Mouse (Mus musculus) left cerebral cortex, adult 9 months (tissue): ENCODE data around the gene Arap1.

Experiments used
- DNase-seq, 2 experiments: peaks; one replicate each; pipeline ENCODE4 v3.0.0; 2022; ENCODE audit warnings: low spot score in 2 of 2

The Arap1 gene

DNA sequence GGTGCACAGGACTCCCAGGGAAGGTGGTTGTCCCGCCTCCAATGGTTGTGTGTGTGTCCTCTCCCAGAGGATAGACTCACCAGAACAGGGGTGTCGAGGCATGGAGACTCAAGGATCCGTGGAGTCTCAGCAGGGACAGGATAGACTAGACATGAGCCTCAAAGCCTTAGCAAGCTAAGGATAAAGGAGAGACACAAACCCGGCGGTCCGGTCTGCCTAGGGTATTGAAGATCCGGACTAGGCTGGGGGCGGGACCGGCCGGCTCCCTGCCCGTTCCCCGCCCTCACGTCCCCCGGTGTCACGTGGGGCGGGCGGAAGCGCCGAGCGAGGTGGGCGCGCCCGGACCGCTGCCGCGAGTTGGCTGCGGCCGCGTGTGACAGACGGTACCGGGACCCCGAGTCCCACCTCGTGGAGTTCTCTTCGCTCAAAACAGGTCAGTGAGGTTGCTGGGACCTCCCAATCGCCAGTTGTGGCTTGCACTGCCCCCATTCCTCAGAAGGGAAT, at the start of gene Arap1:
Gene Arap1 (plus strand): TSS at position 301 of the 504 bp plus-strand sequence.
- no peak for DNase-seq

DNA sequence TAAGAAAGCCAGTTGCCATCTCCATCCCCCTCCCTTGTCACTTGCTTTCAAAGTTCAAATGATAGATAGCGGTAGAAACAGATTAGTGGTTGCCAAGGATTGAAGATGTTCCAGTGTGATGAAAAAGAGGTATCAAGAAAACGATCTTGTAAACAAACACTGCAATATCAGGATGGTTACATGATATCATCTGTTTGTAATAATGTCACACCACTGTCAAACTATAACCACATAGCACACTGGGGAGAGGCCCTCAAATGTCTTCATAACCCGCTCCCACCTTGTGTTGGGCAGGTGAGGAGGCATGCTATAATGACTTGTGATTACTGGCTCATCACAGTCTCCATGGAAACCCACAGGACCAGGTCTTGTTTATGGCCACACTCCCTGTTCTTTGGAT, 49.5 kb upstream of the Arap1 start:
- DNase-seq, result no peak

GRCm38 (mm10) chr7:101301361-101301880, 46.4 kb upstream of the Arap1 start:
- peak in 1 of 2 experiments; percentile 42 for DNase-seq

DNA sequence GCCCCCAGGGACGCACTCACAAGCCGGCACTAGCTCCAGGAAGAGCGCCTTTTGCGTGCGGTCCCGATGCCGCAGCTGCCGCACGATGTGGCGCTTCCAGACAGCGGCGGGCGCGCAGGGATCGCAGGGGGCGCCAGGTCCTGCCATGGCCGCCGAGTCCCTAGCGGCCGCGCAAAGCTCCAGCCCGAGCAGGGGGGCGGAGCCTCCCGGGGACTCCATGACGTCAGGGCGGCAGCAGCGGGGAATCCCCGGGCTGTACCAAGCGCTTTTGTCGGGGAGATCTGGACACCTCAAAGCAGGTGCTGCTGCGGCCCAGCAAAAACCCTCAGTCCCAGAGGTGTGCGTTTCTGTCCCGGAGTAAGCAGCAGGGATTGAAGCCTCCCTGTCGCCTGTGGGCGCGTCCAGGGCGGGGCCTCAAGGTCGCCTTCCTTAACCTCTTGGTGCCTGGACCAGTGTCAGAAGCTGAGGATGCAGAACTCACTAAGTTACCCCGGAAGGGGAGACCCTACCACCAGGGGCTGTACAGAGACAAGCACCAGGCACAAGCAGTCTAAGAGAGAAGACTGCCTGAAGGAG, 45.9 kb upstream of the Arap1 start, which contains the start of gene Atg16l2:
Gene Atg16l2 (minus strand): TSS at position 371 of the 576 bp plus-strand sequence.
- DNase-seq, result peak; percentile 91

- DNase-seq, result no peak
These were observed 45.2 kb upstream of the Arap1 start for GRCm38 (mm10) chr7:101302691-101303090.

- DNase-seq, result no peak
These were observed 41.0 kb upstream of the Arap1 start for GRCm38 (mm10) chr7:101306841-101307240.

- DNase-seq, result no peak
These were observed 37.9 kb upstream of the Arap1 start for GRCm38 (mm10) chr7:101309985-101310326.

- DNase-seq, result peak; percentile 95 to 99
These were observed 37.4 kb upstream of the Arap1 start for GRCm38 (mm10) chr7:101310327-101311028.

GRCm38 (mm10) chr7:101311061-101311460, 36.8 kb upstream of the Arap1 start:
- DNase-seq, result no peak

- DNase-seq, result no peak
These were observed 34.8 kb upstream of the Arap1 start for GRCm38 (mm10) chr7:101313033-101313432.

DNA sequence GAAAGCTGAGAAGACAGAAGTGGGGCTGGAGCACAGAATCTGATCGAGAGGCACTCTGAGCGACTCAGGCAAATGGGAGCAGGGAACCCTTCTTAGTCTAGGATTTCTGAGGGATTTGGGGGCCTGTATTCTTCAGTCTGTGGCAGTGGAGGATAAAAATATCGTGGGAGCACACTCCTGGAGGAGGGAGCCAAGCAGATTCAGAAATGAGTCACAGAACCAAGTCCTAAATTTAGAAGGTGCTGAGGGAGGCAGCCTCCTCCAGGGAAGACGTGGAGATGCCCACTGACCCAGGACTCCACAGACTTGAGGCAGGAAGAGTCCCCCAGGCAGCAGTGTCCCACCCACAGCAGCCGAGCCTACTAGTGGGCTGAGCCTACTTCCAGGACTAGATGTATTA, 33.5 kb upstream of the Arap1 start:
- DNase-seq, result peak; percentile 73 to 76

DNA sequence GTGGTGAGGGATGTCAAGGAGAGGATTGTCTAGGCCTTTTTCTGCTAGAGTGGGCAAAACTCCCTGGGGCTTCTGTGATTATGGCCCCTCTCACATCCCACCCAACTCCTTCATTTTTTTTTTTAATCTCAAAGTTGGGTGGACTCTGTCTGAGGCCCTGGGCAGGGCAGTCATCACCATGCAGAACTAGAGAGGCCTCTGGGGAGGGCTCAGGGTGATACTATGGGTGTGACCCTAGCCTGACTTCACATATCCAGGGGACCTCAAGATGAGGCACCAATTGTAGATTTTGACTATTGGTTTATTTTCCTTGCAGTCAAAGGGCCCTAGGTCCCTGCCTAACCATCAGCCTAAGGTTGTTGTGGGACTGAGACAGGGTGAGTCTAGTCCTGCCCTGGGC, 32.2 kb upstream of the Arap1 start:
- no peak for DNase-seq

DNA sequence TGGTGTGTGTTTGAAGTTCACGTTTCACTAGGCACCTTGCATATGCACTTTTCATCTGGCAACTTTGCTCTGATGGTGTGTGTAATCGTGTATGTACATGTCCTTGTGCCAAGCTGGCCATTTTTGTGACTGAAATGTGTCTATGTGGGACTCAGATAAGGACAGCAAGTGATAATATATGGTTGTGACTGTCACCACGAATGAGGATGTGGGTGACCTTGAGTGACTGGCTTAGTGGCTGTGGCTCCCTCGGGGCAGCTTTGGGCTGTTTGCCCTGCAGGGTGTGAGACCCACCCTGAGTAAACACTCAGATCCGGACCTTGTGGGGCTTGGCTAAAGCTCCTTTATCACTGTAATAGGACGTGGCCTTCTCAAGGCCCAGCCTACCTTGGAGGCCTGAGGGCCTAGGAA, 31.3 kb upstream of the Arap1 start:
- no peak for DNase-seq

DNA sequence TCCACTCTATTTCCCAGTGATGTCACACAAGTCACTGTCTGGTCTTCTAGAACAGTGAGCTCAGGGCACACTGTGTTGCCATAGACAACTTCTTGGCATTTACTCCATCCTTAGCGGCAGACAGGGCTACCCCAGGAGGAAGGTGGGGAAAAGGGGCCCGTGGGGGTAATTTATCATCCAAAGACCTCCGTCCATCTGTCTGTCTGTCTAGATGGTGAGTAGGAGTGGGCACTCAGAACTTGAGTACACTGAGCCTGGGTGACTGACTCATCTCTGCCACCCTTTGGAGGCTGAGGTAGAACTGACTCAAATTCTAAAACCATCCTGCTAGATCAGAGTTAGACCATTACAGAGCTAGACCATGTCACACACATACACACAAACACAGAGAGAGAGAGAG, 30.9 kb upstream of the Arap1 start, which contains the start of gene Stard10:
Gene Stard10 (plus strand): TSS at position 73 of the 400 bp plus-strand sequence.
- DNase-seq, result no peak

DNA sequence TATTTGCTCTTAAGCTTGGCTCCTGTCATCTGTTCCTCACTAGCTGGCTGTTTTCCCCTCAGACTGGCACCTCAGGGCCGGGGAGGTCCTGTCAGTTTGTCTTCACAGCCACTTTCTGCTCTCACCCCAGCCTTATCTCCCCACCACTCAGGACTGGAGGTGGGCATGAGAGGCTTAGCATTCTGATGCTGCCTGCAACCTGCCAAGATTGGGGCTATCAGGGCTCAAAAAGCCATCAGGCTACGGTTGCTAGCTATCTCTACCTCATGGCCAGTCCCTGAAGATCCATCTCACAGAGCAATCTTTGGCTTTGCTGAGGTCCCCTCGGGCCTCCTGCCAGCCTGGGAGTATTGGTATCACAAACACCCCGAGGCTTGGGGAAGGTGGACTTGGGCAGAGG, 29.0 kb upstream of the Arap1 start:
- no peak for DNase-seq

DNA sequence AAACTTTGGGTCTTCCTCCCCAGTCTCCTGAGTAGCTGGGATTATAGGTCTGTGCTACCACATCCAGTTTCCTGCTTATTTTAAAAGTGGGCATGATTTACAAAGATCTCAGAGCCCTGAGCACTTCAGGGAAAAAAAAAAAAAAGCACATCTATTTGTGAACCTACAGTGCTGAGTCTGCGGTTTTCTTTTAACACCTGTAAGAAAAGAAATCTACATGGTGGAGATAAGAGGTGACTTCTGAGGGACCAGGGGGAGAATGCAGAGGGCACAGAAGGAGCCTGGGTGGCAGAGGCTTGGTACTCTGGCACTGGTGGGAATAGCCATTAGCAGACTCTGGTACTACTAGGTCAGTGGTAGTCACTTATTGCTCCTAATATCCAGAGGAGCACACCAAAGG, 28.1 kb upstream of the Arap1 start:
- no peak for DNase-seq

DNA sequence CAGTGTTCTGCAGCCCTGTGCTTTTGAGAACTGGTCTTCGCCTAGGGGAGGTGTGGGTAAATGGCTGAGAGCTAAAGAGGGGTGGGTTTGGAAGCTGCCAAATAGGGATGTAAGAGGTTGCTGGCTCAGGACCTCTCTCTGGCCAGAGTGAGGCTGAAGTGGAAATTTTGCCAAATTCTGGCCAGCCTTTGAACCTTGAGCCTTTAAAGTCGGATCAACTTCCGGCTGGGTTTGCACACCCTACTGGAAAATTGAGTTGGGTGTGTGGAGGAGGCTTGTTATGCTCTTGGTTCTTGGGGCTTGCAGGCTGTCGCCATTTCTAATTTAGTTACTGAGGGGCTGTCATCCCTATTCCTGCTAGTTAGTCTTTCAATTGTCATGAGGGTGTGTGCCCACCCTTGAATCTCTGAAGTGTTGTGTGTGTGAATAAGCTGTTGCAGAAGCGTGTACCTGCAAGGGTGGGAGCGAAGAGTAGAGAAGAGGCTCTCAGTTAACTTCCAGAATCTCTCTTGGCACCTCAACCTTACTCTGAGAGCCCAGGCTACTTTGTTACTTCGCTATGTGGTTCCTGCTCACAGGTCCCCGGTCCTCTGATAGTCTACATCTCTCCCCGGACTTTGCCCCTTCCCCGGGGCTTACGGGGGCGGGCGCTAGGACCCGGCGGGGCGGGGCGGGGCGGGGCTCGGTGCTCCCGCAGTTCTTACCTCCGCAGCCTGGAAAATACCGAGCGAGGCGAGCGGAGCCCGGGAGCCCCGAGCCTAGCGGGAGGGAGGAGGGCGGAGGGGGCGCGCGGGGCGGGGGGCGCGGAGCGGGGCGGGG, 27.3 kb upstream of the Arap1 start:
- DNase-seq, result no peak

DNA sequence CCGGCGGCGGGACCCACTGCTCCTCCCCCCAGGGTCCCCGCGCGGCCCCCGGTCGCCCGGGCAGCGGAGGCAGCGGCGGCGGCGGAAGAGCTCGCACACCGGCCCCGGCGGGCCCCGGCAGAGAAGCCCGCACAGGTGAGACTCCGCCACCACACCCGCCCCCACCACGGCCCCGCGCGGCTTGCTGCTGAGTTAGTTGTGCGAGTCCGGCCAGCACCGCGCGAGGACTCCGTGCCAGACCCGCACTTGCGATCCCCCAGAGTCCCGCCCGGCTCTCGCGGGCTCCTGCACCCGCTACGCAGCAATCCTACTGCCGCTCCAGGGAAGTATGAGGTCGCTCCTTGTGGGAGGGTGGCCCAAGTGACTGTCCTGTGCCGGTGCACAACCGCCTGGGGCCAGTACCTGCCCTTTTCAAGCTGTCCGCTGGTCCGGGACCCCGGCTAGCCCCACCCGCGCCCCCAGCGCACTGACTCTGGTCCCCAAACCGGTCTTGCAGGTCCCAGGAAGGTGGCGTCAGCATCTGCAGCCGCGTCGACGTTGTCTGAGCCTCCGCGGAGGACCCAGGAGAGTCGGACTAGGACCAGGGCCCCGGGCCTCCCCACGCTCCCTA, 26.5 kb upstream of the Arap1 start:
- no peak for DNase-seq

GRCm38 (mm10) chr7:101323141-101323594, 24.7 kb upstream of the Arap1 start:
- DNase-seq, result no peak

DNA sequence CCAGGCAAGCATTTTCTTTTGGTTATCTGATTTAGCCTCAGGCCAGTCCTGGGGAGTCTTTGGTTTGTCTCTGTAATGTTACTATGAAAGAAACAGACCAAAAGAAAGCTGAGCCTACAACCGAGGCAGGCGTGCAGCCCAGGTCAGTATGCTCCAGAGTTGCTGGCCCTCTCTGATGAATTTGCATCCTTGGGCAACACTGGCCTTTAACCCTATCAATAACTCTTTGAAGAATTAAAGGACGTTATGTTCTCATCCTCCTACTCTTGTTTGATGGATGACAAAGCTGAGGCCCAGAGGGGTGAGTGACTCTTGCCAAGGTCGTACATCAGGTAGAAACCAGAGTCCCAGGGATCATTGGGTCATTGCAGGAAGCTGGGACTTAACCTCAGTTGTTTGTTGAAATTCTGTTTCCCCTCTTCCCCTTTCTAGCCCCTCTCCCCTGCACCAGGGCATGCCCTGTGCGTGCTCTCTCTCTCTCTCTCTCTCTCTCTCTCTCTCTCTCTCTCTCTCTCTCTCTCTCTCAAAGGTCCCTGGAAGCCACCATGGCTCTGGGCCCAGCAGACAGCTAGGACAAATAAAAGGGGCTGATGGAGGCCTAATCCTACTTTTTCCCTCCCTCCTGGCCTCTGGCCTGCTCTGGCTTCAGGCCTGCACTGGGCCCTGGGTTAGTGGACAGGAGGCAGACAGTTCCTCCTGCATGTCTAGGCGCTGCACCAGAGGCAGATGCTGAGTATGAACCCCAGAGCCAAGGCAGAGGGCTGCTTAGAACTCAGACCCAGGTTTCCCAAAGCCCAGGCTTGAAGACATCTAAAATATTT, 23.5 kb upstream of the Arap1 start:
- DNase-seq, result no peak

- no peak for DNase-seq
These were observed 21.9 kb upstream of the Arap1 start for GRCm38 (mm10) chr7:101326006-101326405.
